Mouse (Mus musculus) testis, adult 2 months (tissue): ENCODE data around the gene Rapsn. TPM values are rescaled to one million over a fixed set of nuclear protein-coding genes. Genes with fewer than 3 reads are reported as not detected.
A peak's percentile ranks its signal among the peaks of the same experiment; 100 is the strongest.

ENCODE experiments used
- H3K27ac ChIP-seq: fragments of 200-500 bp; 2 replicates; pipeline ENCODE4 v1.5.1; 2012; ENCODE audit warnings: low read depth, low read length; ENCODE audit not compliant: control insufficient read depth, insufficient read depth
- H3K27me3 ChIP-seq: fragments of 200-500 bp; 2 replicates; pipeline ENCODE4 v1.6.1; 2012; ENCODE audit warnings: mild to moderate bottlenecking, low read length, moderate library complexity; ENCODE audit not compliant: control insufficient read depth, insufficient read depth
- H3K36me3 ChIP-seq: fragments of 200-500 bp; 2 replicates; pipeline ENCODE4 v1.6.1; 2012; ENCODE audit warnings: mild to moderate bottlenecking, low read length; ENCODE audit not compliant: control insufficient read depth, insufficient read depth
- H3K4me1 ChIP-seq: fragments of 200-500 bp; 2 replicates; pipeline ENCODE4 v1.6.1; 2012; ENCODE audit warnings: low read length; ENCODE audit not compliant: control insufficient read depth, insufficient read depth
- H3K4me3 ChIP-seq: fragments of 200-500 bp; 2 replicates; pipeline ENCODE4 v1.5.1; 2012; ENCODE audit warnings: low read depth, mild to moderate bottlenecking, low read length, moderate library complexity, mixed read lengths; ENCODE audit not compliant: control insufficient read depth
- CTCF ChIP-seq: fragments of 200-500 bp; IDR thresholded peaks from 2 replicates; pipeline ENCODE4 v1.5.1; 2012; ENCODE audit warnings: low read depth, mild to moderate bottlenecking, inconsistent platforms, low read length, moderate library complexity; ENCODE audit not compliant: control insufficient read depth, insufficient read depth, insufficient replicate concordance
- POLR2A ChIP-seq: fragments of 200-500 bp; IDR thresholded peaks from 2 replicates; pipeline ENCODE4 v1.6.1; 2012; ENCODE audit warnings: low read depth, mild to moderate bottlenecking, inconsistent platforms, low read length, moderate library complexity; ENCODE audit not compliant: control insufficient read depth
- polyA plus RNA-seq: library from polyadenylated mRNA; depleted of rRNA; stranded (reverse); fragments of >200 nt; gene quantifications from 2 replicates; pipeline ENCODE4 v1.2.3, GENCODE M21; 2012

Gene Rapsn
- polyA plus RNA-seq, 1 experiment, result 7.1 TPM

GRCm38 (mm10) chr2:91072092-91072491 lies 36.7 kb downstream of the Rapsn start:
- Histone ChIP-seq H3K4me1 (peaks cover 6% of the 10 kb centered on the region), H3K27ac (peak overlapping the region; percentile 41), H3K4me3 (peak overlapping the region; percentile 72), H3K27me3 (no peaks in the 10 kb centered on the region), H3K36me3 (no peaks in the 10 kb centered on the region)
- TF ChIP-seq POLR2A, result no peak
- TF ChIP-seq CTCF, result no peak

GRCm38 (mm10) chr2:91077957-91078313 lies 42.5 kb downstream of the Rapsn start:
- Histone ChIP-seq H3K27me3 (no peaks in the 10 kb centered on the region; the same call in 1 of the 2 replicates), H3K4me1 (peaks cover 15% of the 10 kb centered on the region), H3K4me3 (peak overlapping the region; percentile 72), H3K27ac (no peak overlapping the region), H3K36me3 (no peaks in the 10 kb centered on the region)
- TF ChIP-seq CTCF, result no peak
- no peak for TF ChIP-seq POLR2A

- no peak for TF ChIP-seq POLR2A
- no peak for TF ChIP-seq CTCF
- no peak overlapping the region for H3K27ac ChIP-seq
- no peaks in the 10 kb centered on the region for H3K36me3 ChIP-seq
- H3K27me3 ChIP-seq, result no peaks in the 10 kb centered on the region; the same call in 1 of the 2 replicates
- H3K4me3 ChIP-seq, result peak overlapping the region; percentile 72
- H3K4me1 ChIP-seq, result peaks cover 15% of the 10 kb centered on the region
Observed at GRCm38 (mm10) chr2:91078314-91079025, 43.0 kb downstream of the Rapsn start.

- Histone ChIP-seq H3K27me3 (no peaks in the 10 kb centered on the region; the same call in 1 of the 2 replicates), H3K4me3 (peak overlapping the region; percentile 70), H3K4me1 (peaks cover 15% of the 10 kb centered on the region), H3K36me3 (no peaks in the 10 kb centered on the region), H3K27ac (no peak overlapping the region)
- no peak for TF ChIP-seq CTCF
- no peak for TF ChIP-seq POLR2A
Observed at GRCm38 (mm10) chr2:91079026-91079384, 43.6 kb downstream of the Rapsn start.

GRCm38 (mm10) chr2:91080784-91081513 lies 45.5 kb downstream of the Rapsn start:
- Histone ChIP-seq H3K27ac (no peak overlapping the region), H3K4me3 (no peak overlapping the region), H3K36me3 (no peaks in the 10 kb centered on the region), H3K27me3 (no peaks in the 10 kb centered on the region; the same call in 1 of the 2 replicates), H3K4me1 (peaks cover 18% of the 10 kb centered on the region)
- TF ChIP-seq POLR2A, result no peak
- TF ChIP-seq CTCF, result no peak

GRCm38 (mm10) chr2:91081775-91082695 lies 46.6 kb downstream of the Rapsn start, which contains the start of gene Spi1:
TSS of gene Spi1 (plus strand) at chr2:91082390.
- no peak for TF ChIP-seq POLR2A
- no peak for TF ChIP-seq CTCF
- Histone ChIP-seq H3K36me3 (no peaks in the 10 kb centered on the region), H3K4me3 (no peak within 1 kb of the TSS), H3K4me1 (peaks cover 18% of the 10 kb centered on the region), H3K27ac (peak within 1 kb of the TSS; percentile 40; the same call in 1 of the 2 replicates), H3K27me3 (no peaks in the 10 kb centered on the region; the same call in 1 of the 2 replicates)
